Mouse (Mus musculus) retina, postnatal 1 day (tissue): ENCODE data around the gene Pitpnm1.

ENCODE experiments used
- DNase-seq: peaks from one replicate; pipeline ENCODE4 v3.0.0-alpha.2; 2012

Pitpnm1 gene

GRCm38 (mm10) chr19:4070311-4070710 is 29.5 kb upstream of the Pitpnm1 start:
- no peak for DNase-seq

GRCm38 (mm10) chr19:4070756-4071155 is 29.0 kb upstream of the Pitpnm1 start:
- no peak for DNase-seq

- DNase-seq = no peak
Measured at GRCm38 (mm10) chr19:4071406-4071805, 28.4 kb upstream of the Pitpnm1 start.

- no peak for DNase-seq
Measured at GRCm38 (mm10) chr19:4072706-4073424, 26.9 kb upstream of the Pitpnm1 start.

GRCm38 (mm10) chr19:4075531-4075930 is 24.3 kb upstream of the Pitpnm1 start:
- no peak for DNase-seq

- DNase-seq = no peak
Measured at GRCm38 (mm10) chr19:4079594-4079993, 20.2 kb upstream of the Pitpnm1 start.

- DNase-seq = no peak
Measured at GRCm38 (mm10) chr19:4080511-4081009, 19.2 kb upstream of the Pitpnm1 start.

- DNase-seq = peak; percentile 35
Measured at GRCm38 (mm10) chr19:4081394-4081793, 18.4 kb upstream of the Pitpnm1 start, which contains the start of gene Cabp2. Gene Cabp2 (plus strand): TSS chr19:4081578.

- no peak for DNase-seq
Measured at GRCm38 (mm10) chr19:4082219-4082965, 17.4 kb upstream of the Pitpnm1 start.

- peak; percentile 26 for DNase-seq
Measured at GRCm38 (mm10) chr19:4083316-4083715, 16.5 kb upstream of the Pitpnm1 start.

- DNase-seq = peak; percentile 40
Measured at GRCm38 (mm10) chr19:4083826-4084225, 16.0 kb upstream of the Pitpnm1 start.

- no peak for DNase-seq
Measured at GRCm38 (mm10) chr19:4084984-4085383, 14.8 kb upstream of the Pitpnm1 start.

- DNase-seq = no peak
Measured at GRCm38 (mm10) chr19:4086156-4086555, 13.6 kb upstream of the Pitpnm1 start.

GRCm38 (mm10) chr19:4087090-4087489 is 12.7 kb upstream of the Pitpnm1 start:
- no peak for DNase-seq

GRCm38 (mm10) chr19:4088146-4088545 is 11.7 kb upstream of the Pitpnm1 start:
- DNase-seq = no peak

- peak; percentile 79 for DNase-seq
Measured at GRCm38 (mm10) chr19:4089128-4089527, 10.7 kb upstream of the Pitpnm1 start.

- no peak for DNase-seq
Measured at GRCm38 (mm10) chr19:4090446-4090845, 9.4 kb upstream of the Pitpnm1 start.

GRCm38 (mm10) chr19:4091383-4091782 is 8.4 kb upstream of the Pitpnm1 start:
- DNase-seq = no peak

- DNase-seq = no peak
Measured at GRCm38 (mm10) chr19:4092750-4093149, 7.0 kb upstream of the Pitpnm1 start.

- no peak for DNase-seq
Measured at GRCm38 (mm10) chr19:4093772-4094171, 6.0 kb upstream of the Pitpnm1 start.

GRCm38 (mm10) chr19:4094348-4094747 is 5.5 kb upstream of the Pitpnm1 start:
- DNase-seq = no peak

GRCm38 (mm10) chr19:4094774-4095303 is 5.0 kb upstream of the Pitpnm1 start:
- DNase-seq = no peak

GRCm38 (mm10) chr19:4095802-4096201 is 4.0 kb upstream of the Pitpnm1 start:
- DNase-seq = no peak
